Mouse (Mus musculus) intestine, embryonic 14.5 days (tissue): ENCODE measurements around the gene Nit1. TPM values are rescaled to one million over a fixed set of nuclear protein-coding genes. Genes with fewer than 3 reads are reported as not detected.
"Not testable (repeated sequence)": the region's sequence is repeated elsewhere in the genome, so short reads cannot be mapped to it uniquely, and the experiment has no call there.

Source experiments
- ATAC-seq: fragments of 200-750 bp; cut with Nextera tagmentation; replicated peaks from 2 replicates; pipeline ENCODE4 v1.8.0; 2017; ENCODE audit warnings: low read depth, moderate number of reproducible peaks, moderate TSS enrichment, moderate library complexity; ENCODE audit not compliant: low FRiP score, low TSS enrichment
- DNase-seq: peaks from one replicate; pipeline ENCODE4 v3.0.0-alpha.2; 2018; ENCODE audit warnings: low spot score
- H3K27ac ChIP-seq: fragments of 300-500 bp; sonication (generic); 2 replicates; pipeline ENCODE4 v1.5.1; 2014; ENCODE audit warnings: low read depth, mild to moderate bottlenecking, control low read depth
- H3K27me3 ChIP-seq: fragments of 300-500 bp; sonication (generic); replicated peaks from 2 replicates; pipeline ENCODE4 v1.6.1; 2014; ENCODE audit warnings: low read length, control low read depth; ENCODE audit not compliant: control insufficient read depth, insufficient read depth
- H3K36me3 ChIP-seq: fragments of 300-500 bp; sonication (generic); 2 replicates; pipeline ENCODE4 v1.6.1; 2014; ENCODE audit warnings: low read length, control low read depth; ENCODE audit not compliant: control insufficient read depth, insufficient read depth
- H3K4me1 ChIP-seq: fragments of 300-500 bp; sonication (generic); replicated peaks from 2 replicates; pipeline ENCODE4 v1.6.1; 2014; ENCODE audit warnings: low read length, control low read depth, mixed read lengths; ENCODE audit not compliant: control insufficient read depth, insufficient read depth
- H3K4me2 ChIP-seq: fragments of 300-500 bp; sonication (generic); 2 replicates; pipeline ENCODE4 v1.6.1; 2014; ENCODE audit warnings: low read length
- H3K4me3 ChIP-seq: fragments of 300-500 bp; sonication (generic); 2 replicates; pipeline ENCODE4 v1.5.1; 2014; ENCODE audit warnings: low read depth, low read length, control low read depth, mixed read lengths
- H3K9ac ChIP-seq: fragments of 300-500 bp; sonication (generic); 2 replicates; pipeline ENCODE4 v1.6.1; 2014; ENCODE audit warnings: mild to moderate bottlenecking, low read length
- H3K9me3 ChIP-seq: fragments of 300-500 bp; sonication (generic); 2 replicates; pipeline ENCODE4 v1.6.1; 2016; ENCODE audit warnings: low read length, control low read depth; ENCODE audit not compliant: control insufficient read depth
- WGBS: fragments of 180-500 bp; shearing (Covaris S2); extraction: QIAGEN DNeasy Blood & Tissue Kit; methylation state at CpG from one replicate; pipeline ENCODE4 v1.1.7; 2014; 5-methylcytosine and 5-hydroxymethylcytosine counted together
- polyA plus RNA-seq: library from polyadenylated mRNA; unstranded; fragments of >200 nt; fragmentation: Nextera tagmentation; extraction: Ambion mirVana; gene quantifications from 2 replicates; pipeline ENCODE4 v1.2.1, GENCODE M21; 2014

The Nit1 gene
- polyA plus RNA-seq, 1 experiment from 2014 or later: 31.1 TPM

DNA sequence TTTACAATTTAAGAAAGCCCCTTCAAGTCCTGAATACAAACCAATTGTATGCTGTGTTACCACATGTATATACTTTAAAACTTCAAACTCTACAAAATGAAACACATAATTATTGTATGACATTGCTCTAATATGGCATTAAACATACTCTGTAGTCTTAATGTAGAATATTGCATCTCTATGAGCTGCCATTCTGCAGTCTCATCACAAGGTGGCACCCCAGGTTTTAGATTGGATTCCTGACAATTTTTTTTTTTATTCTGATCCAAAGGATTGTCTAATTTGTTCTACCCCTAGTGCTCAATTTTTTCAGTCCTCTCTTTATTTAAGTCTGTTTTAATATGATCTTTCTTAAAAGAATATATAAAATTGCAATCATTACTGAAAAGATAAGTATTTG lies 24.0 kb downstream of the Nit1 start:
- Histone ChIP-seq H3K27ac (no peak overlapping the region), H3K4me2 (no peak overlapping the region), H3K4me1 (no peaks in the 10 kb centered on the region), H3K27me3 (no peaks in the 10 kb centered on the region), H3K9ac (no peak overlapping the region), H3K9me3 (no peaks in the 10 kb centered on the region), H3K4me3 (no peak overlapping the region), H3K36me3 (no peaks in the 10 kb centered on the region)
- no peak for ATAC-seq
- DNase-seq: no peak

DNA sequence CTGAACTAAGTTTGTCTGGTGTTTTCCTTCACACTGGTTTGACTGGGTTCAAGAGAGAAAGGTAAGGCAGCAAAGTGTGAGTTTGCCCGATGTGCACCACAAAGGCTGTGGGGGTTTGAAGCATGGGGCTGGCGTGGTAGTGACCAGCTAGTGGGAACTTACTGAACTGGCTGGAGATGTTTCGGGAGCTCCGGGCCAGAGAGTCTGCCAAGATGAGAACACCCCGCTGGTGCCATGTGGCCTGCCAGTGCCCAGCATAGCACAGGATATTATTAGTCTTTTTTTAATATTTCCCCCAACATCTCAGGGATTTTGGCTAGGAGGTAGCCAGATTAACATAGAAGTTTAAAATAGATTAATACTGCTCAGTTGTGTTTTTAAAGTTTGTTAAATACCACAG lies 25.3 kb downstream of the Nit1 start:
- Histone ChIP-seq H3K9ac (no peak overlapping the region), H3K27ac (no peak overlapping the region), H3K4me2 (peak overlapping the region; percentile 11), H3K4me1 (no peaks in the 10 kb centered on the region), H3K36me3 (no peaks in the 10 kb centered on the region), H3K9me3 (no peaks in the 10 kb centered on the region), H3K27me3 (no peaks in the 10 kb centered on the region), H3K4me3 (0 out of 2 replicates have a peak overlapping the region, but pooled peaks have one; percentile 8)
- WGBS: 26% methylated on average over 5 of the region's 5 CpGs
- ATAC-seq (no peak), DNase-seq (no peak)

DNA sequence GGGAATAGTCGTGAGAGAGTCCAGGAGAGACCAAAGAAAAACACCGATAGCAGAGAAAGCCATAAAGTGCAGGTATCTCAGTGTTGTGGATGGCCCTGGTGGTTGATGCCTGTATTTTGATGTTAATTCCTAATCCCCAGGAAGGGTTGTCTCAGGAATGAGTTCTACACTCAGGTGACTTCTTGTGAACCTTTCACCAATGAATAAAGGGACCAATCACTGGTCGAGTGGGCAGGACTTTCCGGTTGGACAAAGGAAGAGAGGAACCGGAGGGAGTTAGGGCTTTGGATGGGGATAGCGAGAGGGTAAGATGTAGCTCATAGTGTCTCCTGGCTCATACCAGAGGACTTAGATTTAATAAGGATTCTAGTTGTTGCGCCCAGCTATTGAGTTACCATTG lies 25.7 kb downstream of the Nit1 start:
- Histone ChIP-seq H3K4me2 (peak overlapping the region; percentile 11), H3K9me3 (no peaks in the 10 kb centered on the region), H3K4me3 (0 out of 2 replicates have a peak overlapping the region, but pooled peaks have one; percentile 8), H3K9ac (no peak overlapping the region), H3K27me3 (no peaks in the 10 kb centered on the region), H3K36me3 (no peaks in the 10 kb centered on the region), H3K4me1 (no peaks in the 10 kb centered on the region), H3K27ac (no peak overlapping the region)
- no peak for DNase-seq
- 19% methylated on average over 7 of the region's 7 CpGs for WGBS
- ATAC-seq: no peak

DNA sequence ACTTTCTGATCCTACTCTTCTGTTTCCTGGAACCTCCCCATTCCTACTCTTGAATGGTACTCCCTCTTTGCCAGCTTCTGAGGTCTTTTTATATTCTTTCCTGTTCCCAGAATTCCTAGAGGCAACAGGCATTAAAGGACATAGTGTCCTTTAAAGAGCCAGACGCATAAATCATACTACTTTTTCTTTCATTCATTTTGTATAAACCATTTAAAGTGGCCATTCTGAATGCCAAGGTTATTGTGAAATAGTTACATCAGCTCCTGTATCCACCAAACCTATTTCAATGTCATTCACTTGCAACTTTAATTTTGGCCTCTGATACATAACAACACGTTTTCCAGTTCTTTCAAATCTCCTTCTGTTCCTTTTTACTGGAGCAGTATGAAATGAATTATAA lies 36.1 kb downstream of the Nit1 start:
- Histone ChIP-seq H3K9ac (no peak overlapping the region), H3K27ac (no peak overlapping the region), H3K4me2 (no peak overlapping the region), H3K36me3 (no peaks in the 10 kb centered on the region), H3K4me1 (no peaks in the 10 kb centered on the region), H3K27me3 (no peaks in the 10 kb centered on the region), H3K9me3 (no peaks in the 10 kb centered on the region), H3K4me3 (no peak overlapping the region)
- 72% methylated on average over 2 of the region's 2 CpGs for WGBS
- DNase-seq (no peak), ATAC-seq (no peak)

DNA sequence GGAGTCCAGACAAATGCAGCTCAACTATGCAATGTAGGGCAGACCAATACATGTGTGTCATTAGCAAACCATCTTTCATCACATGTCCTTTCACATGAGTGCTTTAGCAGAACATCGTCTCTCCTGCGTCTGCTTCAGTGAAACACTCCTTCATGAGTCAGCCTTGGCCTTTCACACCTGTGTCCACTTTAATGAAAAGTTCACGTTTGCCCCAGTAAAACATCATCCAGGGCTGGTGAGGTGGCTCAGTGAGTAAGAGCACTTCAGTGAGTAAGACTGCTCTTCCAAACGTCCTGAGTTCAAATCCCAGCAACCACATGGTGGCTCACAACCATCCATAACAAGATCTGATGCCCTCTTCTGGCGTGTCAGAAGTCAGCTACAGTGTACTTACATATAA lies 39.3 kb downstream of the Nit1 start:
- H3K27me3 ChIP-seq, H3K9ac ChIP-seq, H3K36me3 ChIP-seq, DNase-seq, H3K4me2 ChIP-seq, ATAC-seq, H3K9me3 ChIP-seq, H3K27ac ChIP-seq, H3K4me3 ChIP-seq, H3K4me1 ChIP-seq: not testable (repeated sequence)
- 70% methylated on average over 5 of the region's 5 CpGs for WGBS

DNA sequence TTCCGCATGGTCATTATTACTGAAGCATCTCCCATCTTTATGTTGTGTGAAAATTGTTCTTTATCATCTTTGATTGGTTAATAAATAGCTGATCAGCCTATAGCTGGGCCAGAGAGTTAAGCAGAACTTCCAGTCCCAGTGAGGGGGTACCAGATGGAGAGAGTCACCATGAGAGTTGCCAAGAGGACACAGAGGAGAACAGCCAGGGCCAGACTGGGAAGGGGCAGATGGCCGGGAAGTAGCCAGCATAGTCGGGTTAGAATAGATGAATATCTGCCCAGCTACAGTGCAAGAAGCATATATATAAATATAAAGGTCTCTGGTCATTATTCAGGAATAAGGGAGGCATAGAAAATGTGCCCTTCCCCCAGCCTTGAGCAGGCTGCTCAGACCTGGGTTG lies 47.2 kb downstream of the Nit1 start:
- Histone ChIP-seq H3K36me3 (no peaks in the 10 kb centered on the region), H3K4me2 (no peak overlapping the region), H3K9ac (no peak overlapping the region), H3K27ac (no peak overlapping the region), H3K4me1 (peaks cover 7% of the 10 kb centered on the region), H3K4me3 (no peak overlapping the region), H3K9me3 (no peaks in the 10 kb centered on the region), H3K27me3 (0 out of 2 replicates have a peak, but pooled peaks cover 3% of the 10 kb centered on the region)
- WGBS: 58% methylated on average over 3 of the region's 3 CpGs
- DNase-seq (no peak), ATAC-seq (no peak)

DNA sequence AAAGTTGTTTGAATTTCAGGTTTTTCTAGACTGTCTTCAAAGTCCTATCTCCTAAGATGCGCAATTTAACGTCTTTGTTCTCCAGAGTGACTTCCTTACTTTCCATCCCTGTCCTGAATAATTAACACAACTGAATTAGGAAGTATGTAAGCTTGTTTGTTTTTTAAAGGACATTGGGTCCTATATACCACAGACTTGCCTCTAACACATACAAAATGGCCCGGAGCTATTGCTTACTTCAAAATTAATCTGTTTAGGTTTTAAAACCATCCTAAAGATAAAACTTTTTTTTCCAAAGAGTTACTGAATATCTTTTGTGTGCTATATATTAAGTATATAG lies 50.4 kb downstream of the Nit1 start:
- peak overlapping the region; percentile 87 for H3K4me2 ChIP-seq
- H3K27ac ChIP-seq: peak overlapping the region; percentile 98
- peak overlapping the region; percentile 86 for H3K9ac ChIP-seq
- no peaks in the 10 kb centered on the region for H3K9me3 ChIP-seq
- H3K4me3 ChIP-seq: peak overlapping the region; percentile 85
- 0 out of 2 replicates have a peak, but pooled peaks cover 3% of the 10 kb centered on the region for H3K27me3 ChIP-seq
- DNase-seq (no peak), ATAC-seq (peak; percentile 18; the same call in 1 of the 2 replicates)
- peaks cover 7% of the 10 kb centered on the region for H3K4me1 ChIP-seq
- peaks cover under 1% of the 10 kb centered on the region for H3K36me3 ChIP-seq
- 11% methylated on average over 3 of the region's 3 CpGs for WGBS

DNA sequence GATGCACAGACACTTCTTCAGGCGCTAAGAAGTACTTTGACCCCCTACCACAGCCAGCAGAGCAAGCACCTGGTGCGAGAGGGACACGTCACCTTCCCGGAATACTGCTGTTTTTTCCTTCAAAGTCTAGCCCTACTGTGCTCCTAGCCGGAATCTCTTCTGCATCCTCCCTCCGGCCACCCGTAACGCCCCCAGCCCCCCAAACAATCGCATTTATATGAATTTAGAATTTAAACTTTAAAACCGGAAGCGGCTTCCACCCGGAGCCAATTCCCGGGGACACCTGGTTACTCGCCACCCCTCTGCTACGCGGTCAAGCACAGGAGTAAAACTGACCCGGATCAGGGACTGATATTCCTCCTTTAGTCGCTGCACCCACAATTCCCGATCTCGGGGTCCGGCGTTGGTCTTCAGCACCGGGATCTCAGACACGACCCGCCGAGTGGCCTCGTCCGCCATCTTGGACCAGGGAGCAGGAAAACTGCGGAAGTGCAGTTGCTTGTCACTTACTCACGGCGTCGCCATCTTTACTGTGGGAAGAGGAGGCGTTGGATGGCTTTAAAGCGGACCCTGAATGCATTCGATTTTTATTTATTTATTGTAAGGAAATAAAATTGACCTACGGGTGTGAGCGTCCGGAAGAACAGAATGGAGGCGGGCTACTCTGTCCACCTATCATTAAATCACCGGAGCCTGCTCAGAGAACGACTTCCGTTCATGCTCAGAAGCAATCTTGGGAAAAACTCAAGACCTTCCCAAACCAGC lies 51.0 kb downstream of the Nit1 start, which contains the start of gene Ufc1:
Ufc1 (minus strand) TSS at position 727 of the 765 bp plus-strand sequence.
- Histone ChIP-seq H3K9ac (peak within 1 kb of the TSS; percentile 86), H3K27ac (peak within 1 kb of the TSS; percentile 98), H3K4me1 (peaks cover 7% of the 10 kb centered on the region), H3K4me2 (peak within 1 kb of the TSS; percentile 87), H3K36me3 (peaks cover 6% of the 10 kb centered on the region), H3K9me3 (no peaks in the 10 kb centered on the region), H3K27me3 (0 out of 2 replicates have a peak, but pooled peaks cover 3% of the 10 kb centered on the region), H3K4me3 (peak within 1 kb of the TSS; percentile 85)
- DNase-seq: peak; percentile 94
- ATAC-seq: peak; percentile 82
- WGBS: under 1% methylated on average over 42 of the region's 42 CpGs

DNA sequence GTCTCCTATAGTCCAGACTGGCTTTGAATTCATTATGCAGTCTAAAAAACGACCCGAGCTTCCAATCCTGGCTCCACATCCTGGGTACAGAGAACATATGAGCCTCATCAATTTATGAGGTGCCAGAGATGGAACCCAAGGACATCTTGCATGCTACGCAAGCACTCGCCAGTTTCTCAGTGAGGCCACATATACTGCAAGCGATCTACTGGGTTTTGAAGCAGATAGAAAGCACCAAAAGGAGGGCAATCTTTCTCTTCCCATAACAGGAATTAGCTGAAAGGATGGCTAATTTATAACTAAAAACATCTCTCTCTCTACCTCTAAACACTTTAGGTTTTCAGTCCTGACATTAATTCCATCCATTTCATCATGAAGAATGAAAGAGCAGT lies 51.5 kb downstream of the Nit1 start:
- WGBS: 38% methylated on average over 5 of the region's 5 CpGs
- no peak for DNase-seq
- H3K4me2 ChIP-seq: peak overlapping the region; percentile 87

More for the DNA sequence above, 51.5 kb downstream of the Nit1 start:
- Histone ChIP-seq H3K4me1 (peaks cover 7% of the 10 kb centered on the region), H3K36me3 (peaks cover 12% of the 10 kb centered on the region), H3K27me3 (0 out of 2 replicates have a peak, but pooled peaks cover 3% of the 10 kb centered on the region), H3K4me3 (peak overlapping the region; percentile 85), H3K9me3 (no peaks in the 10 kb centered on the region), H3K27ac (peak overlapping the region; percentile 98), H3K9ac (peak overlapping the region; percentile 86)
- ATAC-seq: no peak
